Mouse (Mus musculus) lung, embryonic 16.5 days (tissue): Measurements from ENCODE around the gene Gm9376. TPM values are rescaled to one million over a fixed set of nuclear protein-coding genes. Genes with fewer than 3 reads are reported as not detected.

Experiments used
- ATAC-seq: fragments of 200-750 bp; cut with Nextera tagmentation; 2 replicates; pipeline ENCODE4 v1.8.0; 2017; ENCODE audit warnings: low read depth, mild to moderate bottlenecking, moderate library complexity
- H3K27ac ChIP-seq: fragments of 300-500 bp; sonication (generic); 2 replicates; pipeline ENCODE4 v1.5.1; 2014; ENCODE audit warnings: mild to moderate bottlenecking, control low read depth, low read length
- H3K27me3 ChIP-seq: fragments of 300-500 bp; sonication (generic); 2 replicates; pipeline ENCODE4 v1.6.1; 2014; ENCODE audit warnings: low read depth, low read length, mixed read lengths; ENCODE audit not compliant: control insufficient read depth, insufficient read depth
- H3K36me3 ChIP-seq: fragments of 300-500 bp; sonication (generic); 2 replicates; pipeline ENCODE4 v1.6.1; 2014; ENCODE audit warnings: low read length; ENCODE audit not compliant: control insufficient read depth, insufficient read depth
- H3K4me1 ChIP-seq: fragments of 300-500 bp; sonication (generic); replicated peaks from 2 replicates; pipeline ENCODE4 v1.6.1; 2014; ENCODE audit warnings: low read length, mixed read lengths; ENCODE audit not compliant: control insufficient read depth, insufficient read depth
- H3K4me2 ChIP-seq: fragments of 300-500 bp; sonication (generic); 2 replicates; pipeline ENCODE4 v1.6.1; 2014; ENCODE audit warnings: low read depth, low read length, control low read depth
- H3K4me3 ChIP-seq: fragments of 300-500 bp; sonication (generic); 2 replicates; pipeline ENCODE4 v1.5.1; 2014; ENCODE audit warnings: mild to moderate bottlenecking, low read length, control low read depth
- H3K9ac ChIP-seq: fragments of 300-500 bp; sonication (generic); 2 replicates; pipeline ENCODE4 v1.6.1; 2014; ENCODE audit warnings: low read length, control low read depth
- H3K9me3 ChIP-seq: fragments of 300-500 bp; sonication (generic); 2 replicates; pipeline ENCODE4 v1.6.1; 2016; ENCODE audit warnings: low read length; ENCODE audit not compliant: control insufficient read depth
- WGBS: fragments of 180-500 bp; shearing (Covaris S2); extraction: QIAGEN DNeasy Blood & Tissue Kit; methylation state at CpG from one replicate; pipeline ENCODE4 v1.1.7; 2014; 5-methylcytosine and 5-hydroxymethylcytosine counted together
- polyA plus RNA-seq: library from polyadenylated mRNA; unstranded; fragments of >200 nt; fragmentation: Nextera tagmentation; extraction: Ambion mirVana; gene quantifications from 2 replicates; pipeline ENCODE4 v1.2.1, GENCODE M21; 2015

The Gm9376 gene
- polyA plus RNA-seq, 1 experiment from 2014 or later = not detected

GRCm38 (mm10) chr14:118272594-118273555 is 6.1 kb downstream of the Gm9376 start:
- WGBS = 55% methylated on average over 6 of the region's 6 CpGs
- H3K4me3 ChIP-seq = no peak overlapping the region
- no peak overlapping the region for H3K4me2 ChIP-seq
- H3K36me3 ChIP-seq = no peaks in the 10 kb centered on the region
- H3K4me1 ChIP-seq = no peaks in the 10 kb centered on the region
- H3K9me3 ChIP-seq = no peaks in the 10 kb centered on the region
- no peak for ATAC-seq
- no peak overlapping the region for H3K27ac ChIP-seq
- H3K27me3 ChIP-seq = no peaks in the 10 kb centered on the region
- H3K9ac ChIP-seq = no peak overlapping the region

GRCm38 (mm10) chr14:118277704-118278498 is 11.1 kb downstream of the Gm9376 start:
- Histone ChIP-seq H3K27ac (no peak overlapping the region), H3K9me3 (peaks cover 11% of the 10 kb centered on the region; the same call in 1 of the 2 replicates), H3K36me3 (no peaks in the 10 kb centered on the region), H3K27me3 (no peaks in the 10 kb centered on the region), H3K4me3 (no peak overlapping the region), H3K9ac (no peak overlapping the region), H3K4me1 (no peaks in the 10 kb centered on the region), H3K4me2 (no peak overlapping the region)
- no peak for ATAC-seq
- WGBS = 78% methylated on average over 7 of the region's 7 CpGs

- 83% methylated on average over 3 of the region's 3 CpGs for WGBS
- no peak overlapping the region for H3K4me3 ChIP-seq
- no peak overlapping the region for H3K4me2 ChIP-seq
- no peaks in the 10 kb centered on the region for H3K36me3 ChIP-seq
- H3K4me1 ChIP-seq = no peaks in the 10 kb centered on the region
- H3K27ac ChIP-seq = no peak overlapping the region
- no peak overlapping the region for H3K9ac ChIP-seq
- no peak for ATAC-seq
- no peaks in the 10 kb centered on the region for H3K27me3 ChIP-seq
- H3K9me3 ChIP-seq = peaks cover 11% of the 10 kb centered on the region; the same call in 1 of the 2 replicates
Measured at GRCm38 (mm10) chr14:118282272-118282671, 15.5 kb downstream of the Gm9376 start.

- WGBS = 56% methylated on average over 14 of the region's 14 CpGs
- peak; percentile 57 for ATAC-seq
Measured at GRCm38 (mm10) chr14:118282917-118283316, 16.2 kb downstream of the Gm9376 start.

GRCm38 (mm10) chr14:118286096-118286495 is 19.3 kb downstream of the Gm9376 start:
- ATAC-seq = no peak
- H3K27ac ChIP-seq = no peak overlapping the region
- WGBS = 74% methylated on average over 2 of the region's 2 CpGs

More at GRCm38 (mm10) chr14:118282917-118283316, 16.2 kb downstream of the Gm9376 start:
- H3K27ac ChIP-seq = no peak overlapping the region
- H3K36me3 ChIP-seq = no peaks in the 10 kb centered on the region
- H3K27me3 ChIP-seq = no peaks in the 10 kb centered on the region
- no peak overlapping the region for H3K4me3 ChIP-seq
- no peak overlapping the region for H3K4me2 ChIP-seq
- H3K9me3 ChIP-seq = peaks cover 11% of the 10 kb centered on the region; the same call in 1 of the 2 replicates
- no peak overlapping the region for H3K9ac ChIP-seq
- no peaks in the 10 kb centered on the region for H3K4me1 ChIP-seq

GRCm38 (mm10) chr14:118289133-118289532 is 22.4 kb downstream of the Gm9376 start:
- 69% methylated on average over 8 of the region's 8 CpGs for WGBS
- ATAC-seq = no peak
- H3K27me3 ChIP-seq = no peaks in the 10 kb centered on the region
- H3K4me1 ChIP-seq = no peaks in the 10 kb centered on the region
- no peak overlapping the region for H3K27ac ChIP-seq
- H3K4me2 ChIP-seq = no peak overlapping the region
- H3K36me3 ChIP-seq = no peaks in the 10 kb centered on the region
- no peak overlapping the region for H3K9ac ChIP-seq
- no peaks in the 10 kb centered on the region for H3K9me3 ChIP-seq
- no peak overlapping the region for H3K4me3 ChIP-seq

More at GRCm38 (mm10) chr14:118286096-118286495, 19.3 kb downstream of the Gm9376 start:
- H3K27me3 ChIP-seq = no peaks in the 10 kb centered on the region
- no peaks in the 10 kb centered on the region for H3K4me1 ChIP-seq
- no peak overlapping the region for H3K4me2 ChIP-seq
- H3K36me3 ChIP-seq = no peaks in the 10 kb centered on the region
- no peak overlapping the region for H3K4me3 ChIP-seq
- H3K9me3 ChIP-seq = no peaks in the 10 kb centered on the region
- H3K9ac ChIP-seq = no peak overlapping the region

GRCm38 (mm10) chr14:118290009-118290408 is 23.2 kb downstream of the Gm9376 start:
- Histone ChIP-seq H3K27me3 (no peaks in the 10 kb centered on the region), H3K9me3 (no peaks in the 10 kb centered on the region), H3K9ac (no peak overlapping the region), H3K4me1 (no peaks in the 10 kb centered on the region), H3K36me3 (no peaks in the 10 kb centered on the region), H3K27ac (no peak overlapping the region), H3K4me3 (no peak overlapping the region), H3K4me2 (no peak overlapping the region)
- WGBS = 85% methylated on average over 6 of the region's 6 CpGs
- ATAC-seq = no peak

GRCm38 (mm10) chr14:118302606-118303005 is 35.8 kb downstream of the Gm9376 start:
- no peak overlapping the region for H3K4me3 ChIP-seq
- H3K9me3 ChIP-seq = no peaks in the 10 kb centered on the region
- H3K4me1 ChIP-seq = peaks cover 5% of the 10 kb centered on the region
- no peak overlapping the region for H3K27ac ChIP-seq
- 57% methylated on average over 14 of the region's 14 CpGs for WGBS
- no peaks in the 10 kb centered on the region for H3K27me3 ChIP-seq
- H3K36me3 ChIP-seq = no peaks in the 10 kb centered on the region
- H3K4me2 ChIP-seq = no peak overlapping the region
- no peak overlapping the region for H3K9ac ChIP-seq
- no peak for ATAC-seq

GRCm38 (mm10) chr14:118304560-118304959 is 37.8 kb downstream of the Gm9376 start:
- Histone ChIP-seq H3K27me3 (no peaks in the 10 kb centered on the region), H3K4me3 (no peak overlapping the region), H3K27ac (no peak overlapping the region), H3K9me3 (no peaks in the 10 kb centered on the region), H3K9ac (no peak overlapping the region), H3K4me1 (peaks cover 5% of the 10 kb centered on the region), H3K4me2 (no peak overlapping the region), H3K36me3 (no peaks in the 10 kb centered on the region)
- 76% methylated on average over 9 of the region's 9 CpGs for WGBS
- no peak for ATAC-seq
